Mouse (Mus musculus): ENCODE measurements around the gene Fcho2. TPM values are rescaled to one million over a fixed set of nuclear protein-coding genes. Genes with fewer than 3 reads are reported as not detected.

The Fcho2 gene
- total and polyA plus RNA-seq, 3 experiments: 3.0 to 9.0 (median 5.6) TPM

DNA sequence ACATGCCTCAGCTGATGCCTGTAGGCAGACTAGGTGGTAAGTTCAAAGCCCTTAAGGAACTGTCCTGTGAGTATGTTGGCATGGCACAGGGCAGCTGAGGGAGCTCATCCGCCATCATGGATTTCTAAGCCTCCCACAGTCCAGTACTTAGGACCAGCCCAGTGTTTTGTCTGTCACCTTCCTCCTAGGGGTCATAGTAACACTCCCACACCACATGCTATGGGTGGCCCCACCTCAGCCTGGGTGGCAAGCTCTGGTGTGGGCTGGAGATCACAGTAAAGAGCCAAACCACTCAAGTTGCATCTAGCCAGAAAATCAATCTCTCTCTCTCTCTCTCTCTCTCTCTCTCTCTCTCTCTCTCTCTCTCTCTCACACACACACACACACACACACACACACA is 136.0 kb downstream of the Fcho2 start:
- Histone ChIP-seq H3K9me3 (replicated peaks; ENCODE audit: low read length) (no peaks in the 10 kb centered on the region), H3K9ac (ENCODE audit: insufficient read depth, low read depth) (no peak overlapping the region), H3K4me3 (replicated peaks in 1 of 3; ENCODE audit: low read depth in 2 of 3, low read length in 2 of 3, poor library complexity in 1 of 3) (no peak overlapping the region), H3K4me1 (ENCODE audit: control insufficient read depth in 1 of 2, insufficient read depth in 2 of 2) (peaks cover 8 to 48% of the 10 kb centered on the region in 2 experiments; a peak in 3 of 4 replicates), H3K79me2 (replicated peaks; ENCODE audit: control insufficient read depth, extremely low read depth, insufficient read depth, poor library complexity, severe bottlenecking) (no peaks in the 10 kb centered on the region), H3K27ac (ENCODE audit: insufficient read depth, low read depth) (no peak overlapping the region), H3K4me2 (ENCODE audit: insufficient read depth, low read depth, poor library complexity, severe bottlenecking) (no peak overlapping the region), H3K36me3 (replicated peaks in 1 of 2; ENCODE audit: control insufficient read depth in 1 of 2, insufficient read depth in 1 of 2, low read length in 1 of 2) (no peaks in the 10 kb centered on the region), H3K27me3 (replicated peaks) (no peaks in the 10 kb centered on the region)
- DNase-seq (ENCODE audit: extremely low read depth): no peak
- dilution Hi-C loops (cut with MboI; ENCODE audit: extremely low pct_ligation_motif_present, extremely low pct_unique_long_range_greater_than_20kb, low sequenced_read_pairs) (no loop called here), in situ Hi-C loops (cut with MboI; ENCODE audit: low pct_ligation_motif_present, low pct_unique_long_range_greater_than_20kb, low sequenced_read_pairs) (no loop called here)
- TF ChIP-seq ETS1 (conservative IDR thresholded peaks at IDR 0.05; ENCODE audit: low read depth, low read length) (no peak), MYC (IDR thresholded peaks at IDR 0.05; ENCODE audit: low read depth, low read length) (no peak), ZNF384 (IDR thresholded peaks at IDR 0.05; ENCODE audit: low read depth, low read length) (no peak), MEF2A (IDR thresholded peaks at IDR 0.05; ENCODE audit: borderline replicate concordance, low read depth, low read length) (no peak), UBTF (IDR thresholded peaks at IDR 0.05; ENCODE audit: low read depth, low read length) (no peak), MXI1 (IDR thresholded peaks at IDR 0.05; ENCODE audit: low read depth, low read length) (no peak), NRF1 (IDR thresholded peaks at IDR 0.05; ENCODE audit: low read depth, low read length) (no peak), TBP (conservative IDR thresholded peaks at IDR 0.05; ENCODE audit: low read depth, low read length) (no peak), EP300 (IDR thresholded peaks at IDR 0.05; ENCODE audit: low read length) (no peak), GABPA (IDR thresholded peaks at IDR 0.05; ENCODE audit: insufficient replicate concordance, low read depth, low read length) (no peak), KAT2A (IDR thresholded peaks at IDR 0.05; ENCODE audit: insufficient replicate concordance, low read length) (no peak), CHD2 (IDR thresholded peaks at IDR 0.05; ENCODE audit: low read length) (no peak), MAX (IDR thresholded peaks at IDR 0.05; ENCODE audit: low read length) (no peak), JUND (conservative IDR thresholded peaks at IDR 0.05; ENCODE audit: low read depth, low read length) (no peak)

- TF ChIP-seq MAZ (IDR thresholded peaks at IDR 0.05; ENCODE audit: low read depth, low read length) (no peak), USF1 (IDR thresholded peaks at IDR 0.05; ENCODE audit: low read depth, low read length) (no peak), ELF1 (IDR thresholded peaks at IDR 0.05; ENCODE audit: low read depth, low read length) (no peak), CHD2 (IDR thresholded peaks at IDR 0.05; ENCODE audit: low read length) (no peak), NELFE (IDR thresholded peaks at IDR 0.05; ENCODE audit: low read depth, low read length) (no peak), BHLHE40 (IDR thresholded peaks at IDR 0.05; ENCODE audit: low read depth, low read length) (no peak), RCOR1 (conservative IDR thresholded peaks at IDR 0.05; ENCODE audit: low read depth, low read length) (no peak), PAX5 (IDR thresholded peaks at IDR 0.05; ENCODE audit: low read length) (no peak), MAX (IDR thresholded peaks at IDR 0.05; ENCODE audit: low read length) (no peak), SMC3 (IDR thresholded peaks at IDR 0.05; ENCODE audit: low read depth, low read length) (no peak), MXI1 (IDR thresholded peaks at IDR 0.05; ENCODE audit: low read depth, low read length) (no peak), POLR2A (IDR thresholded peaks at IDR 0.05; ENCODE audit: low read depth, low read length) (no peak), RAD21 (IDR thresholded peaks at IDR 0.05; ENCODE audit: low read depth, low read length) (no peak), ZMIZ1 (IDR thresholded peaks at IDR 0.05; ENCODE audit: low read depth, low read length) (no peak), TBP (conservative IDR thresholded peaks at IDR 0.05; ENCODE audit: low read depth, low read length) (no peak)
- H3K4me1 ChIP-seq (ENCODE audit: control insufficient read depth in 1 of 2, insufficient read depth in 2 of 2): peaks cover 4 to 5% of the 10 kb centered on the region in 2 experiments; a peak in 3 of 4 replicates
- in situ Hi-C loops (cut with MboI; ENCODE audit: low pct_ligation_motif_present, low pct_unique_long_range_greater_than_20kb, low sequenced_read_pairs): no loop called here
These were observed 141.3 kb downstream of the Fcho2 start for GRCm38 (mm10) chr13:98673922-98674321.

More at GRCm38 (mm10) chr13:98673922-98674321, 141.3 kb downstream of the Fcho2 start:
- no peak overlapping the region for H3K27ac ChIP-seq (ENCODE audit: insufficient read depth, low read depth)
- H3K9me3 ChIP-seq (replicated peaks; ENCODE audit: low read length): no peaks in the 10 kb centered on the region
- H3K9ac ChIP-seq (ENCODE audit: insufficient read depth, low read depth): no peak overlapping the region
- H3K79me2 ChIP-seq (replicated peaks; ENCODE audit: control insufficient read depth, extremely low read depth, insufficient read depth, poor library complexity, severe bottlenecking): no peaks in the 10 kb centered on the region
- dilution Hi-C loops (cut with MboI; ENCODE audit: extremely low pct_ligation_motif_present, extremely low pct_unique_long_range_greater_than_20kb, low sequenced_read_pairs): no loop called here
- no peak overlapping the region for H3K4me2 ChIP-seq (ENCODE audit: insufficient read depth, low read depth, poor library complexity, severe bottlenecking)
- no peak for DNase-seq (ENCODE audit: extremely low read depth)
- no peaks in the 10 kb centered on the region for H3K36me3 ChIP-seq (replicated peaks in 1 of 2; ENCODE audit: control insufficient read depth in 1 of 2, insufficient read depth in 1 of 2, low read length in 1 of 2)
- no peak overlapping the region for H3K4me3 ChIP-seq (replicated peaks in 1 of 3; ENCODE audit: low read depth in 2 of 3, low read length in 2 of 3, poor library complexity in 1 of 3)
- no peaks in the 10 kb centered on the region for H3K27me3 ChIP-seq (replicated peaks)

Data from CH12.LX (cell line).